Mouse (Mus musculus) spleen, adult 2 months (tissue): Measurements from ENCODE around the gene Lrrtm4. TPM values are rescaled to one million over a fixed set of nuclear protein-coding genes. Genes with fewer than 3 reads are reported as not detected.

Experiments
- DNase-seq, 2 experiments: peaks; one replicate each; pipeline versions ENCODE4 v3.0.0 to v3.0.0-alpha.2; 2012 to 2021; ENCODE audit warnings: low spot score in 2 of 2, low read depth in 1 of 2
- H3K27ac ChIP-seq: fragments of 200-500 bp; 2 replicates; pipeline ENCODE4 v1.5.1; 2012; ENCODE audit warnings: low read length, inconsistent platforms; ENCODE audit not compliant: insufficient read depth
- H3K27me3 ChIP-seq: fragments of 200-500 bp; 2 replicates; pipeline ENCODE4 v1.6.1; 2012; ENCODE audit warnings: mild to moderate bottlenecking, moderate library complexity, low read length, inconsistent platforms; ENCODE audit not compliant: control insufficient read depth, insufficient read depth
- H3K36me3 ChIP-seq: fragments of 200-500 bp; 2 replicates; pipeline ENCODE4 v1.6.1; 2012; ENCODE audit warnings: mild to moderate bottlenecking, low read length, inconsistent platforms; ENCODE audit not compliant: control insufficient read depth, insufficient read depth
- H3K4me1 ChIP-seq: fragments of 200-500 bp; 2 replicates; pipeline ENCODE4 v1.6.1; 2011; ENCODE audit warnings: inconsistent platforms; ENCODE audit not compliant: control insufficient read depth, insufficient read depth, insufficient read length
- H3K4me3 ChIP-seq: fragments of 200-500 bp; 2 replicates; pipeline ENCODE4 v1.5.1; 2011; ENCODE audit warnings: mild to moderate bottlenecking, inconsistent platforms; ENCODE audit not compliant: insufficient read depth, insufficient read length; ENCODE audit errors: extremely low read depth
- CTCF ChIP-seq: fragments of 200-500 bp; IDR thresholded peaks from 2 replicates; pipeline ENCODE4 v1.5.1; 2011; ENCODE audit warnings: mild to moderate bottlenecking, inconsistent platforms; ENCODE audit not compliant: insufficient read depth, insufficient read length, insufficient replicate concordance; ENCODE audit errors: extremely low read depth
- POLR2A ChIP-seq: fragments of 200-500 bp; IDR thresholded peaks from 2 replicates; pipeline ENCODE4 v1.6.1; 2011; ENCODE audit warnings: low read depth, low read length, inconsistent platforms
- WGBS: fragments of 180-500 bp; shearing (Covaris S2); methylation state at CpG from one replicate; pipeline ENCODE4 v1.1.7; 2018; 5-methylcytosine and 5-hydroxymethylcytosine counted together
- polyA plus RNA-seq: library from polyadenylated mRNA; depleted of rRNA; stranded (reverse); fragments of >200 nt; gene quantifications from 2 replicates; pipeline ENCODE4 v1.2.3, GENCODE M21; 2012; rRNA removed

The Lrrtm4 gene
- polyA plus RNA-seq, 1 experiment: not detected

GRCm38 (mm10) chr6:80750769-80751168, 732.1 kb downstream of the Lrrtm4 start:
- WGBS: 83% methylated on average over 2 of the region's 2 CpGs
- H3K27me3 ChIP-seq: no peaks in the 10 kb centered on the region
- TF ChIP-seq CTCF: no peak
- no peak for TF ChIP-seq POLR2A
- no peaks in the 10 kb centered on the region for H3K4me1 ChIP-seq
- H3K27ac ChIP-seq: no peak overlapping the region
- no peak overlapping the region for H3K4me3 ChIP-seq
- DNase-seq: no peak
- H3K36me3 ChIP-seq: no peaks in the 10 kb centered on the region

- Histone ChIP-seq H3K36me3 (no peaks in the 10 kb centered on the region), H3K4me1 (no peaks in the 10 kb centered on the region), H3K27me3 (no peaks in the 10 kb centered on the region), H3K4me3 (no peak overlapping the region), H3K27ac (no peak overlapping the region)
- DNase-seq: no peak
- WGBS: 84% methylated on average over 5 of the region's 5 CpGs
- TF ChIP-seq POLR2A (no peak), CTCF (no peak)
These were observed 742.0 kb downstream of the Lrrtm4 start for GRCm38 (mm10) chr6:80760641-80761204.

- DNase-seq: no peak
- Histone ChIP-seq H3K27ac (no peak overlapping the region), H3K4me3 (no peak overlapping the region), H3K4me1 (no peaks in the 10 kb centered on the region), H3K36me3 (no peaks in the 10 kb centered on the region), H3K27me3 (no peaks in the 10 kb centered on the region)
- TF ChIP-seq CTCF: no peak
- no peak for TF ChIP-seq POLR2A
These were observed 767.6 kb downstream of the Lrrtm4 start for GRCm38 (mm10) chr6:80786282-80786681.

- no peak overlapping the region for H3K4me3 ChIP-seq
- WGBS: 88% methylated on average over 5 of the region's 5 CpGs
- DNase-seq: no peak
- no peak overlapping the region for H3K27ac ChIP-seq
- H3K4me1 ChIP-seq: no peaks in the 10 kb centered on the region
- no peaks in the 10 kb centered on the region for H3K36me3 ChIP-seq
- H3K27me3 ChIP-seq: no peaks in the 10 kb centered on the region
- TF ChIP-seq POLR2A (no peak), CTCF (no peak)
These were observed 805.1 kb downstream of the Lrrtm4 start for GRCm38 (mm10) chr6:80823753-80824152.

GRCm38 (mm10) chr6:80839784-80840183, 821.1 kb downstream of the Lrrtm4 start:
- Histone ChIP-seq H3K27me3 (no peaks in the 10 kb centered on the region), H3K4me3 (no peak overlapping the region), H3K4me1 (no peaks in the 10 kb centered on the region), H3K36me3 (no peaks in the 10 kb centered on the region), H3K27ac (no peak overlapping the region)
- 81% methylated on average over 2 of the region's 2 CpGs for WGBS
- no peak for TF ChIP-seq CTCF
- no peak for TF ChIP-seq POLR2A
- DNase-seq: no peak

GRCm38 (mm10) chr6:80845294-80845693, 826.6 kb downstream of the Lrrtm4 start:
- Histone ChIP-seq H3K27ac (no peak overlapping the region), H3K4me1 (no peaks in the 10 kb centered on the region), H3K4me3 (no peak overlapping the region), H3K36me3 (no peaks in the 10 kb centered on the region), H3K27me3 (no peaks in the 10 kb centered on the region)
- TF ChIP-seq POLR2A (no peak), CTCF (no peak)
- DNase-seq: no peak
- 81% methylated on average over 6 of the region's 6 CpGs for WGBS

- TF ChIP-seq POLR2A: no peak
- no peak for TF ChIP-seq CTCF
- H3K4me1 ChIP-seq: no peaks in the 10 kb centered on the region
- H3K27ac ChIP-seq: no peak overlapping the region
- WGBS: 87% methylated on average over 13 of the region's 13 CpGs
- no peaks in the 10 kb centered on the region; the same call in 1 of the 2 replicates for H3K27me3 ChIP-seq
- no peaks in the 10 kb centered on the region for H3K36me3 ChIP-seq
- no peak overlapping the region for H3K4me3 ChIP-seq
- DNase-seq: no peak
These were observed 838.4 kb downstream of the Lrrtm4 start for GRCm38 (mm10) chr6:80856910-80857543.

Other genes with a start within 250 kb of the Lrrtm4 start
- gene Gm20594, start 201.0 kb upstream of the Lrrtm4 start, polyA plus RNA-seq: not detected in 2 replicates